Comparison of ENCODE assay signal across 26 mouse cellular contexts in genomic region chr5:135641028-135641427, GRCm38 (mm10).
"Had no signal": no experiment of that assay in that cellular context is flagged by ENCODE, and none has a peak within 500 bp of the region (broad histone marks: within the 10 kb centered on the region; RNA-seq: fewer than 3 reads in every experiment).

No protein-coding gene starts in this region.

- H3K9ac ChIP-seq: heart, embryonic 13.5 days; heart, embryonic 15.5 days; hindbrain, embryonic 12.5 days; hindbrain, embryonic 14.5 days; intestine, embryonic 15.5 days; limb, embryonic 12.5 days; liver, embryonic 12.5 days; liver, embryonic 14.5 days had no signal

- H3K4me3 ChIP-seq: heart, adult 2 months; heart, embryonic 13.5 days; heart, embryonic 15.5 days; hindbrain, embryonic 10.5 days; hindbrain, embryonic 12.5 days; intestine, embryonic 15.5 days; layer of hippocampus, adult 2 months; left cerebral cortex, adult 2 months; limb, embryonic 10.5 days; limb, embryonic 12.5 days; liver, embryonic 12.5 days had no signal

- H3K27ac ChIP-seq: heart, adult 2 months; heart, embryonic 13.5 days; hindbrain, embryonic 10.5 days; hindbrain, embryonic 12.5 days; hindbrain, embryonic 14.5 days; intestine, embryonic 15.5 days; left cerebral cortex, adult 2 months; limb, embryonic 10.5 days; limb, embryonic 12.5 days; liver, embryonic 14.5 days had no signal

- DNase-seq: gastrocnemius, postnatal 10 days; gastrocnemius, postnatal 36 days; heart, adult 2 months; heart, postnatal 14 days; heart, postnatal 4 days; kidney, adult 18-20 months; kidney, postnatal 10 days; kidney, postnatal 25 days; kidney, postnatal 4 days; liver had no signal

- H3K9me3 ChIP-seq: heart, embryonic 13.5 days; heart, embryonic 15.5 days; hindbrain, embryonic 10.5 days; hindbrain, embryonic 12.5 days; intestine, embryonic 15.5 days; limb, embryonic 10.5 days; limb, embryonic 12.5 days; liver, embryonic 12.5 days had no signal

- H3K4me1 ChIP-seq: heart, embryonic 13.5 days; intestine, embryonic 15.5 days; limb, embryonic 12.5 days had no signal

- H3K4me2 ChIP-seq: heart, embryonic 11.5 days; heart, embryonic 13.5 days; heart, embryonic 15.5 days; hindbrain, embryonic 12.5 days; hindbrain, embryonic 14.5 days; intestine, embryonic 15.5 days; limb, embryonic 12.5 days; liver, embryonic 12.5 days had no signal

- H3K27me3 ChIP-seq: heart, embryonic 13.5 days; heart, embryonic 15.5 days; hindbrain, embryonic 12.5 days; intestine, embryonic 15.5 days; limb, embryonic 12.5 days; liver, embryonic 12.5 days had no signal

- ATAC-seq: hindbrain, embryonic 16.5 days; inflammation-experienced regulatory T-cells, adult 6 months; intestine, embryonic 15.5 days; intestine, postnatal 0 days; liver, embryonic 12.5 days had no signal
